In the genomic region with DNA sequence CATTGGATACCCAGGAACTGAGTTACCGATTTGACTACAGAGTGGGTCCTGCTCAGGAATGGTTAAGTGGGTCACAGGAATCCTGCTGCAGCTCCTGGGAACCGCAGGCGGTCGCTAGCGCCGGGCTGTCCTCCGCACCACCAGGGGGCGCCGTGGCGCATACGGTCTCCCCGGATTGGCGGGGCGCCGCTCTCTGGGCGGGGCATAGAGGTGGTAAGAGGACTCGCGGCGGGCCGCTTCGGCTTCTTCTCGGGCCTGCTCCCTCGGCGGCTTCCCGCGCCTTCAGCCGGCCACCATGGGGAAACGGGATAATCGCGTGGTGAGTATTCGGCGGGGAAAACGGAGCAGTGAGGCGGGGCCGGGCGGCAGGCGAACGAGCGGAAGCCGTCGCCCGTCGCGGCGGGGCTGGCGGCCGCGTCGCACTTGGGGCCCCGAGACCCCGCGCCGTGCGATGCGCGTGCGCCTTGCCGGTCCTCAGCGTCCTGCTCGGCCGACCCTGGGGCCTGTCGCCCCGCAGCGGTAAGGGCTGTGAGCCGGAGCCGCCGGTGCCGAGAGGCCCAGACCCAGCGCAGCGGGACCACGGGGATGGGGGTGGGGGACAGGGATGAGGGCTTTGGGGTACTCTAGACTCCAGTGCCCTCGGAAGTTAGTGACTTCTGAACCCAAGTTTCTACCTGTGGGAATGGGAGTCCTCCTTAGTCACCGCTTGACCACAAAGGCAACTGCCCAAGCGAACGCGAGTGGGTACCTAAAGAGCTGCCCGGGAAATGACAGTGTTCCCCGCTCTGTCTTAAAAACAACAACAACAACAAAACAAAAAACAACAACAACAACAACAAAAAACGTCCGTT, we compare ENCODE assay signal across 8 mouse cellular contexts. TPM values are rescaled to one million over a fixed set of nuclear protein-coding genes. Genes with fewer than 3 reads are reported as not detected.
A peak's percentile ranks its signal among the peaks of the same experiment; 100 is the strongest.
DNase-seq lines count a peak whose midpoint lies in the region; ATAC-seq and TF ChIP-seq lines count a peak whose summit lies in the region.

Gene Fam133b, plus strand, starts transcription at position 205 of the 851 bp plus-strand sequence.

- H3K27ac ChIP-seq in forebrain, embryonic 13.5 days, result peak within 1 kb of the TSS; percentile 83
- H3K27ac ChIP-seq in neural tube, embryonic 15.5 days (replicated peaks), result peak within 1 kb of the TSS; percentile 94

- H3K9ac ChIP-seq in forebrain, embryonic 13.5 days, result peak within 1 kb of the TSS; percentile 80
- peak within 1 kb of the TSS; percentile 89 for H3K9ac ChIP-seq in neural tube, embryonic 15.5 days (replicated peaks)

- ATAC-seq in forebrain, embryonic 13.5 days, result peak; percentile 97
- peak; percentile 97 for ATAC-seq in neural tube, embryonic 15.5 days (ENCODE audit: low FRiP score)

- WGBS in forebrain, embryonic 13.5 days, result under 1% methylated on average over 61 of the region's 80 CpGs
- WGBS in neural tube, embryonic 15.5 days, result under 1% methylated on average over 69 of the region's 80 CpGs

- H3K4me1 ChIP-seq in E14TG2a.4 (replicated peaks; ENCODE audit: low read depth, low read length), result peaks cover 25% of the 10 kb centered on the region
- peaks cover 15% of the 10 kb centered on the region for H3K4me1 ChIP-seq in forebrain, embryonic 13.5 days
- peaks cover 19% of the 10 kb centered on the region for H3K4me1 ChIP-seq in neural tube, embryonic 15.5 days

- no peaks in the 10 kb centered on the region for H3K9me3 ChIP-seq in E14TG2a.4 (ENCODE audit: low read length)
- H3K9me3 ChIP-seq in forebrain, embryonic 13.5 days (replicated peaks), result no peaks in the 10 kb centered on the region
- H3K9me3 ChIP-seq in neural tube, embryonic 15.5 days (replicated peaks), result no peaks in the 10 kb centered on the region

- peak; percentile 31 for TF ChIP-seq CTCF in E14TG2a.4 (conservative IDR thresholded peaks at IDR 0.05; ENCODE audit: low read length)

- H3K27me3 ChIP-seq in E14TG2a.4 (ENCODE audit: insufficient read depth, low read length), result peaks cover 7% of the 10 kb centered on the region; the same call in 1 of the 2 replicates
- no peaks in the 10 kb centered on the region for H3K27me3 ChIP-seq in forebrain, embryonic 13.5 days
- H3K27me3 ChIP-seq in neural tube, embryonic 15.5 days (replicated peaks), result no peaks in the 10 kb centered on the region

- peak within 1 kb of the TSS; percentile 92 for H3K4me3 ChIP-seq in E14TG2a.4 (replicated peaks; ENCODE audit: low read length)
- H3K4me3 ChIP-seq in forebrain, embryonic 13.5 days, result peak within 1 kb of the TSS; percentile 73
- peak within 1 kb of the TSS; percentile 97 for H3K4me3 ChIP-seq in neural tube, embryonic 15.5 days (replicated peaks)

- peak; percentile 90 for DNase-seq in c-Kit-positive CD71-positive TER-119-positive erythroid progenitor cells, embryonic 14.5 days (ENCODE audit: low spot score)
- peak; percentile 99 to 100 for DNase-seq in heart, postnatal 14 days
- peak; percentile 96 for DNase-seq in layer of hippocampus, adult 11-12 months (ENCODE audit: low spot score)
- DNase-seq in lung, adult 18-20 months, result peak; percentile 93 to 94
- DNase-seq in testis, postnatal 14 days (ENCODE audit: low spot score), result peak; percentile 95

- H3K4me2 ChIP-seq in forebrain, embryonic 13.5 days, result peak within 1 kb of the TSS; percentile 75
- H3K4me2 ChIP-seq in neural tube, embryonic 15.5 days, result peak within 1 kb of the TSS; percentile 70

- intact Hi-C loops in heart, postnatal 14 days (cut with DNase I), result no loop called here

- H3K36me3 ChIP-seq in E14TG2a.4 (ENCODE audit: insufficient read depth, low read length), result peaks cover 22% of the 10 kb centered on the region
- peaks cover 7% of the 10 kb centered on the region; the same call in 1 of the 2 replicates for H3K36me3 ChIP-seq in forebrain, embryonic 13.5 days (ENCODE audit: poor library complexity, severe bottlenecking)
- 0 out of 2 replicates have a peak, but pooled peaks cover 4% of the 10 kb centered on the region for H3K36me3 ChIP-seq in neural tube, embryonic 15.5 days

RNA-seq across cellular contexts. Expression of gene Fam133b, which starts in this region (rescaled TPM):
- 39.0 and 40.6 TPM in 2 replicates for polyA plus RNA-seq in forebrain, embryonic 13.5 days (2015; fragmentation: Nextera tagmentation; extraction: Ambion mirVana)
- 10 to 100 TPM; 16.0 to 19.4 TPM for total RNA-seq in heart, postnatal 14 days (2021)
- 21.9 and 23.6 TPM in 2 replicates for polyA plus RNA-seq in neural tube, embryonic 15.5 days (2015; fragmentation: Nextera tagmentation; extraction: Ambion mirVana)

Comparison
In these comparisons a context has a peak if more than half of its experiments do, and no peak if none do; other contexts are left out.
1. Peak in every context shown above with its lines: DNase-seq, ATAC-seq, H3K4me3 ChIP-seq and H3K27ac ChIP-seq.